Mouse (Mus musculus) E14TG2a.4 (cell line): ENCODE measurements around the gene Ctps.

Experiments
- H3K27me3 ChIP-seq: 2 replicates; pipeline ENCODE4 v1.6.1; 2014; ENCODE audit warnings: low read length, control low read depth; ENCODE audit not compliant: insufficient read depth
- H3K36me3 ChIP-seq: 2 replicates; pipeline ENCODE4 v1.6.1; 2014; ENCODE audit warnings: low read length, control low read depth; ENCODE audit not compliant: insufficient read depth
- H3K4me1 ChIP-seq: replicated peaks from 2 replicates; pipeline ENCODE4 v1.6.1; 2014; ENCODE audit warnings: low read depth, low read length, control low read depth
- H3K4me3 ChIP-seq: replicated peaks from 2 replicates; pipeline ENCODE4 v1.5.1; 2014; ENCODE audit warnings: mild to moderate bottlenecking, low read length
- H3K9me3 ChIP-seq: 2 replicates; pipeline ENCODE4 v1.6.1; 2014; ENCODE audit warnings: low read length, control low read depth
- CTCF ChIP-seq: conservative IDR thresholded peaks from 2 replicates; pipeline ENCODE4 v1.5.1; 2014; ENCODE audit warnings: low read length
- NANOG ChIP-seq: IDR thresholded peaks from 2 replicates; pipeline ENCODE4 v1.6.1; 2014; ENCODE audit warnings: borderline replicate concordance, low read length, mixed read lengths
- POU5F1 ChIP-seq: IDR thresholded peaks from 2 replicates; pipeline ENCODE4 v1.6.1; 2014; ENCODE audit warnings: low read length, borderline replicate concordance

Gene Ctps

DNA sequence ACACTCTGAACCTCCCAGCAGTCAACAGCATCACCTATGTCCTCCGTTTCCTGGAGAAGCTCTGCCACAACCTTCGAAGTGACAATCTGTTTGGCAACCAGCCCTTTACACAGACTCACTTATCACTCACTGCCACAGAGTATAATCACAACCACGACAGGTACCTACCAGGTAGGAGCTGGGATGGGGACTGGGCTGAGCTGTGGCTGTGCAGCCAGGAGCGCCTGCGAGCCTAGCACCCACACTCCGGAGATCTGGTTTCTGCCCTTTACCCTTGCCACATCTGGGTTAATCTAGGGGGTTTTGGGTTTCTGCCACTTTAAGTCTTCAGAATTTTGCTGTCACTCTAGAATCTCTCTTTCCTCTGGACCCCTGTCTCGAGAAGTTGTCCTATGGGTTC lies 53.2 kb downstream of the Ctps start:
- Histone ChIP-seq H3K27me3 (no peaks in the 10 kb centered on the region), H3K9me3 (no peaks in the 10 kb centered on the region), H3K4me3 (no peak overlapping the region), H3K4me1 (peaks cover 13% of the 10 kb centered on the region), H3K36me3 (peaks cover 46% of the 10 kb centered on the region)
- TF ChIP-seq CTCF = no peak
- no peak for TF ChIP-seq POU5F1
- TF ChIP-seq NANOG = no peak

DNA sequence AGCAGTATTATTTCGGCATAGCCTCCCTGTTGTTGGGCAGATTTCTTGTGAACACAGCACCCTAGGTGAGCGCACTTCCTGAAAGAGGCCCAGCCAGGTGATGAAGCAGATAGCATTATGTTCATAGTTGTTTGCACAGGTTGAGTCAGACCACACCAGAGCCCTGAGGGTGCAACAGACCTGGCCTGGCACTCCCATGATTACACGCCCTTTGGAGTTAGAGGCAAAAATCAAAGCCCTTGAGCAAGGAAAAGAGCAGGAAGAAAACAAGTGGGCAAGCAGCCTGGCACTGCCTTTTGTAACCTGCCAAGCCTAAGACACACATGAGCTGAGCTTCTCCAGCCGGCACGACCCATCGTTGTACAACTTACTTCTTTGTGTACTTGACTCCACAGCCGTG lies 53.6 kb downstream of the Ctps start:
- TF ChIP-seq NANOG (no peak), CTCF (no peak), POU5F1 (no peak)
- H3K27me3 ChIP-seq = no peaks in the 10 kb centered on the region
- H3K36me3 ChIP-seq = peaks cover 42% of the 10 kb centered on the region
- no peaks in the 10 kb centered on the region for H3K9me3 ChIP-seq
- no peak overlapping the region for H3K4me3 ChIP-seq
- H3K4me1 ChIP-seq = peaks cover 13% of the 10 kb centered on the region

DNA sequence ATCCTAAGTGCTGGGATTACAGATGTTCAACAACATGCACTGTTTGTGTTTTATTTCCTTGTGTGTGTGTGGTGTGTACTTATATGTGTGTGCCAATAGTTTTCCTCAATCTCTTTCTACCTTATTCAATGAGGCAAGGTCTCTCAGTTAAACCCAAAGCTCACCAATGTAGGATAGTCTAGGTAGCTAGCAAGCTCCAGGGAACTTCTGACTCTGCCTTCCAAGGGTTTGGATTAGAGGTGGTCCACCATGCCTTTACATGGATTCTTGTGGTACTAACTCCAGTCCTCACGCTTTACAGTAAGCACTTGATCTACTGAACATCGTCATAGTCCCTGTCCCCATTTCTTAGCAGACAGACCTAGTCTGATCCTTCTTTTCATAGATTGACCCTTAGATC lies 55.7 kb downstream of the Ctps start:
- TF ChIP-seq NANOG = no peak
- no peak for TF ChIP-seq POU5F1
- no peak for TF ChIP-seq CTCF
- H3K4me3 ChIP-seq = no peak overlapping the region
- H3K9me3 ChIP-seq = no peaks in the 10 kb centered on the region
- peaks cover 29% of the 10 kb centered on the region for H3K36me3 ChIP-seq
- H3K4me1 ChIP-seq = peaks cover 13% of the 10 kb centered on the region
- no peaks in the 10 kb centered on the region for H3K27me3 ChIP-seq

DNA sequence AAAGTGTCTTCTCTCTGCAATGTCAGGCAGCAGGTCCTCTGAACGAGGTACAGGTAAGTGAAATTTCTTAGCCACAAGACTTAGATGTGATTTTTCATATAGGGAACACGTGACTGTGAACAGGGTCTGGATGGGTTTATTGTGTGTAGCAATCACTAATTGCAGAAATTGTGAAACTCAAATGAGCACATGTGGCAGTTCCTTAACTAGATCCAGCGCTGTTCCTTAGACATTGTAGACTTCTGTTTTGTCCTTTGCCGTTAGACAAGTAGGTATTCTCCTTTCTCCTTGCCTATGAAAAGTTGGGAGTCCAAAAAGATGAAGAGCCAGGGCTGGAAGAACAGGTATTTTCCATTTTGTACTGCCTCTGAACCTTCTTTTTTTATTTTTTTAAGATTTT lies 58.9 kb downstream of the Ctps start:
- Histone ChIP-seq H3K9me3 (no peaks in the 10 kb centered on the region), H3K27me3 (no peaks in the 10 kb centered on the region), H3K4me3 (no peak overlapping the region), H3K36me3 (peaks cover 21% of the 10 kb centered on the region), H3K4me1 (no peaks in the 10 kb centered on the region)
- TF ChIP-seq NANOG (no peak), CTCF (no peak), POU5F1 (no peak)

- no peak overlapping the region for H3K4me3 ChIP-seq
- no peaks in the 10 kb centered on the region for H3K4me1 ChIP-seq
- peaks cover 8% of the 10 kb centered on the region; the same call in 1 of the 2 replicates for H3K36me3 ChIP-seq
- TF ChIP-seq POU5F1 (no peak), NANOG (no peak), CTCF (no peak)
- H3K27me3 ChIP-seq = no peaks in the 10 kb centered on the region
- no peaks in the 10 kb centered on the region for H3K9me3 ChIP-seq
Measured at GRCm38 (mm10) chr4:120506955-120507354, 63.1 kb downstream of the Ctps start.
